Mouse (Mus musculus) layer of hippocampus, adult 11-12 months (tissue): ENCODE measurements around the gene Psmb9.

Experiments used
- DNase-seq: peaks from one replicate; pipeline ENCODE4 v3.0.0; 2022; ENCODE audit warnings: low spot score

Psmb9 gene

GRCm38 (mm10) chr17:34205746-34206176 is 18.2 kb upstream of the Psmb9 start:
- DNase-seq, result no peak

- DNase-seq, result no peak
Measured at GRCm38 (mm10) chr17:34205021-34205745, 17.6 kb upstream of the Psmb9 start.

GRCm38 (mm10) chr17:34204303-34205010 is 16.9 kb upstream of the Psmb9 start:
- peak; percentile 89 for DNase-seq

GRCm38 (mm10) chr17:34203444-34203843 is 15.9 kb upstream of the Psmb9 start, which contains the start of gene Tap2:
Gene Tap2, plus strand, starts transcription at chr17:34203527.
- DNase-seq, result no peak

GRCm38 (mm10) chr17:34202760-34203442 is 15.3 kb upstream of the Psmb9 start:
- DNase-seq, result no peak

- DNase-seq, result no peak
Measured at GRCm38 (mm10) chr17:34201506-34202055, 14.0 kb upstream of the Psmb9 start.

GRCm38 (mm10) chr17:34200772-34201505 is 13.4 kb upstream of the Psmb9 start:
- DNase-seq, result no peak

GRCm38 (mm10) chr17:34200047-34200446 is 12.5 kb upstream of the Psmb9 start:
- no peak for DNase-seq

- no peak for DNase-seq
Measured at GRCm38 (mm10) chr17:34199050-34199619, 11.6 kb upstream of the Psmb9 start.

- DNase-seq, result no peak
Measured at GRCm38 (mm10) chr17:34198521-34198912, 11.0 kb upstream of the Psmb9 start.

- no peak for DNase-seq
Measured at GRCm38 (mm10) chr17:34197904-34198520, 10.4 kb upstream of the Psmb9 start.

GRCm38 (mm10) chr17:34196941-34197894 is 9.7 kb upstream of the Psmb9 start, which contains the start of gene Psmb8:
Gene Psmb8, plus strand, starts transcription at chr17:34197721.
- DNase-seq, result peak; percentile 90

GRCm38 (mm10) chr17:34196491-34196890 is 8.9 kb upstream of the Psmb9 start:
- no peak for DNase-seq

GRCm38 (mm10) chr17:34194723-34195122 is 7.2 kb upstream of the Psmb9 start:
- DNase-seq, result no peak

GRCm38 (mm10) chr17:34193468-34193867 is 5.9 kb upstream of the Psmb9 start:
- DNase-seq, result no peak

- no peak for DNase-seq
Measured at GRCm38 (mm10) chr17:34192852-34193251, 5.3 kb upstream of the Psmb9 start.

- no peak for DNase-seq
Measured at GRCm38 (mm10) chr17:34188986-34189385, 1.4 kb upstream of the Psmb9 start.

GRCm38 (mm10) chr17:34188010-34188409 is 446 bp upstream of the Psmb9 start:
- no peak for DNase-seq

- no peak for DNase-seq
Measured at GRCm38 (mm10) chr17:34186885-34187260, 691 bp downstream of the Psmb9 start.

- DNase-seq, result no peak
Measured at GRCm38 (mm10) chr17:34185526-34185925, 2.0 kb downstream of the Psmb9 start.
